Mouse (Mus musculus): ENCODE data around the gene Txndc17.
"Not testable (repeated sequence)": the region's sequence is repeated elsewhere in the genome, so short reads cannot be mapped to it uniquely, and the experiment has no call there.

The Txndc17 gene

DNA sequence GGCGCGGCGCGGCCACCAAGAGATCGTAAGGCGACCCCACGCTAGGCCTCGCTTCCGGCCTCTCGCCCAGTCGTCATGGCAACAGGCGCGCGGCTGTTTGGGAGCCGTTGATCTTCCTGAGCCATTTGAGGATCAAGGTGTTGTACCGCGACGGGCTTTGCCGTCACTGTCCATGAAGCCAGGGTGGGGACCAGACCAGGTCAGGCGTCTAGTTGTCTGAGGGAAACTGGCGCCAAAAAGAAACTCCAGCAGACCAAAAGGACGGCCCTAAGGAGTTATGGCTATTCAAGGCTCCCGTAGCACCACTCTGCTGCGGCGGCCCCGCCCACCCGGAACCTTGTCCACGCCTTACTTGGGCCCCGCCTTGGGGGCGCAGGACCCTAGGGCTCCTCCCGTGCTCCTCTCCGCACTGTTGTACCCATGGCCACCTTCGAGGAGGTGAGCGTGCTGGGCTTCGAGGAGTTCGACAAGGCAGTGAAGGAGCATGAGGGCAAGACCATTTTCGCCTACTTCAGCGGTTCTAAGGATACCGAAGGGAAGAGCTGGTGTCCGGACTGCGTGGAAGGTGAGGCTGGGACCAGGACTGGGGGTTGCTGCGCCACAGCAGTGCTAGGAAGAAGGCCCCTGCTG is at the start of gene Txndc17, which contains the start of gene 4933427D14Rik:
TSS of gene Txndc17 (plus strand) at position 344 of the 630 bp plus-strand sequence.
TSS of gene 4933427D14Rik (minus strand) at position 256 of the 630 bp plus-strand sequence.
- DNase-seq: peak; percentile 91

DNA sequence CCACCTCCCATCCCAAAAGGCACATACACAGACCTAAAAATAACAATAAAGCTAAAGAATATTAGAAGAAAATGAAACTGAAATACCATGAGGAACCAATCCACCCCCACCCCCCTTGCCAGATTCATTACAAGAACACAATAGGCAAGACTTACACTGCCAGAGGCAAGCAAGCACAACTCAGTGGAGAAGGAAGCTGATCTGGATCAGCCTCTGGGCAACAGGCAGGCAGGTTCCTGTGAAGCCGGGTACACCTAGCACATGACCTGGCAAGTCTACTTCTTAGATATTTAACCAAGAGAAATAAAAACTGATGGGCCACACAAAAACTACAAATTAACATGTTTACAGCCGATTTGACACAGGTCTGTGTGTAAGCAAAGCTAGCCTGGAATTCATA is 44.1 kb upstream of the Txndc17 start:
- no peak for DNase-seq

DNA sequence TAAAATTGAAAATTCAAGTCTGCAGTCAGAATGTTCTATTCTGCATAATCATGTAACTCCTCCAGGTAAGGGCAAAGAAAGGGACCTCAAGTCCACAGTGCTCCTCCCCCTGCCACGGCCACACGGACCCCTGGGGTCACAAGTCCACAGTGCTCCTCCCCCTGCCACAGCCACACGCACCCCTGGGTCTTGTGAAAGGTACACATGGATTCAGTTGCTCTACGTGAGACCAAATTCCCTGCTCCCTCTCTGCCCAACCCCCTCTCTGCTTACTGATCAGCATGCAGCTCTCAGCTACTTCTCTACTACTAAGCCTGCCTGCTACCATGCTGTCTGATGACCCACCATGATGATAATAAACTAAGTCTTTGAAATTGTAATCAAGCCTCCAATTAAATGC is 37.5 kb upstream of the Txndc17 start:
- DNase-seq: no peak

DNA sequence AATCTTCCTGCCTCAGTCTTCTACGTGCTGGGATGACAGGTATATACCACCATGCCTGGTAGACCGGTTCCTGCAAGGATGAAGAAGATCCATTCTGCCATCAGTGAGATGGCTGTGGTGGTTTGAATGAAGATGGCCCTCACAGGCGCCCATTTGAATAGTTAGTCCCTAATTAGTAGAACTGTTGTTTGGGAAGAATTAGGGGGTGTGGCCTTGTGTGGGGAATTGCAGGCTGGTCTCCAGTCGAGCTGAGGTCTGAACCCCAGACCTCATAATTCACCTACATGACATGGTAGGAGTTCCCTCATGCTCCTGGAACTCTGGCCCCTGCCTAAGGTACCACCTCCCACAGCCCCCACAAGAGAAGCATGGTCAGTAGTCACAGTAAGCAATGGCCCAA is 35.4 kb upstream of the Txndc17 start:
- not testable (repeated sequence) for DNase-seq

DNA sequence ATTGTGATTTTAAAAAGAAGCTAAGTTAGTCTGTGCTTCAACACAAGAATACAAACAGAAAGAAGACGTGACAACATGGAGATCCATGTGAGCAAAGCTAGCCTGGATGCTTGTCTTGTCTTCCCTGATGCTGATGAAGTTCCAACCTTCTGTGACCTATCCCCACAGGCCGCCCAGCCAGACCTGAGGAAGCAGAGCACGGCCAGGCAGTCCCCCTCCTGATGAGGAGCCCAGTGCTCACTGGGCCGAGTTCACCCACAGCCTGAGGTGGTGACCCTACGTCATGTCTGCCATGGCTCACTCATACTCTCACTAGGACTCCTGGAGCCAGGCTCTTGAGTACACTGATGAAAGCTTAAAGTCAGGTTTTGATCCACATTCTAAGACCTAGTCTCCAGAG is 33.8 kb upstream of the Txndc17 start:
- DNase-seq: no peak

DNA sequence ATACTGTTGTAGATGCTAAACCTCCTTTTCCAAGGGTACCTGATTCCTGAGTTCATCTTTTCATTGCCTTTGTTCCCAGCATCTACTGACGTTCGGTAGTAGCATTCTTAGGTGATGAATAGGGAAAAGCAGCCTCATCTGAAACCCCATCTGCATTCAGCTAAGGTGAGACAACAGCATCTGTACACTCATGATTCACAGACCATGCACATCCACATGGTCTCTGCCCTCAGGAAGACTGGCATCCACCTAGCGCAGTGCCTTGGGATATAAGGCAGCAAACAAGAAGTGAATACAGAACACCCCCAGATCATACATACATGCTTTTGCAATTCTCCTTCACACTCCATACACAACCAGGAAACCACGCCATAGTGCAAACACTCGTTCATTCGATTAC is 32.6 kb upstream of the Txndc17 start:
- no peak for DNase-seq

DNA sequence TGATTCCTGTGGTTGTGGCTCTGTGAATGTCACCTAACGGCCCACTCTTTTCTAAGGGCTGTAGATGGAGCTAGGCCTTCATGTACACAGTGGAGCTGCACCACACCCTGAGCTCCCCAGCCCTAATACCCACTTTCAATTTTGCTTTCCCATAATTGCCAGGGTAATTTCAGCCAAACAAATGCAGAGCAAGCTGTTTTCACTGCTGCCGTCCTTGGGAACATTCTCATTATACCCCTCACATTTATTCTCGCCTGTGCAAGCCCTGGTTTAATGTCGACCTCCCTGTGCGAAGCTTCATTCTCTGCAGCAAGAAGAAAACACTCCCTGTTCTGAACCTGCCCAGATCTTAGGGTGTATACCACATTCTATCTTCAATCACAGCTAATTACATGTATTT is 31.4 kb upstream of the Txndc17 start:
- no peak for DNase-seq

DNA sequence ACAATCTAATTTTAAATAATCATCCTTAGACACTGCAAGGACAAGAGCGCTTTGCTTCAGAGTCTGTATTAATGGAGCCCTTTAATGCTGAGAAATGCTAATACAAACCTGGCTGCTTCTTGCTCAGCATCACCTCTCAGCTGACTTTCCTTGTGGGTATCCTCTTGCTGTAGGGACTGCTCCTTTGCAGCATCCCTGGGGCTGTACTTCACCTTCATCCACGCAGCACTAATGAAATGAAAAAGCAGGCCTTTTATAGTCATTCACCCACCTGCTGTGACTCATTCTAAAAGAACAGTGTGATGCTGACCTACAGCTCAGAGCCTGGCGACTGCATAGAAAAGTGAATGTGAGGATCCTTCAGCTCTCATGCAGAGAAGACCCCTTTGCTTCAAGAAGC is 30.8 kb upstream of the Txndc17 start:
- no peak for DNase-seq

DNA sequence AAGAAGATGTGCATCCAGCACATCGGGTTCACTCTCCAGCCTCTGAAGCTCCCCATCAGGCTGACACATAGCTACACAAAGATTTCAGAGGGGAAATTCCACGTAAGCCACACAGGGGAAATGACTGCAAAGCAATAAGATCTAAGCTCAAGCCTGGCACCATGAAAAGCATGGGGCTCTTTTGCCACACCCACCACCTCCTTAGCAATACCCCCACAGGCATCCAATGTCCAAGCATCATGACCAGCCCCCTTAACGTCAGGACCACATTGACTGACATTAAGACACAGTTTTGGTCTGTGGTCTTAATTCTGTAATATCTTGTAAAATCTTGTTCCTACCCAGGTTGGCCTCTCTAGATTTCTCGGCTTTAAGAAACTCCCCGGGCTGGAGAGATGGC is 26.8 kb upstream of the Txndc17 start:
- DNase-seq: no peak

DNA sequence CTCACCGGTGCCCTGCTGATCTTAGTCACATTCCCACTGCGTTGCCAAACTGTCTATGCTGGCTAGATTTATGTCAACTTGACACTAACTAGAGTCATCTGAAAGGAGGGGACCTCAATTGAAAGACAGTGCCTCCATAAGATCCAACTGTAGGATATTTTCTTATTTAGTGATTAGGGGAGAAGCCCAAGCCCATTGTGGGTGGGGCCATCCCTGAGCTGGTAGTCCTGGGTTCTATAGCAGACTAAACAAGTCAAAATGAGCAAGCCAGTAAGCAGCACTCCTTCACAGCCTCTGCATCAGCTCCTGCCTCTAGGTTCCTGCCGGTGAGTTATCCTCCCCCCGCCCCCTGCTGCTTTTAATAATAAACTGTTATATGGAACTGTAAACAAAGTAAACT is 26.2 kb upstream of the Txndc17 start:
- DNase-seq: no peak

DNA sequence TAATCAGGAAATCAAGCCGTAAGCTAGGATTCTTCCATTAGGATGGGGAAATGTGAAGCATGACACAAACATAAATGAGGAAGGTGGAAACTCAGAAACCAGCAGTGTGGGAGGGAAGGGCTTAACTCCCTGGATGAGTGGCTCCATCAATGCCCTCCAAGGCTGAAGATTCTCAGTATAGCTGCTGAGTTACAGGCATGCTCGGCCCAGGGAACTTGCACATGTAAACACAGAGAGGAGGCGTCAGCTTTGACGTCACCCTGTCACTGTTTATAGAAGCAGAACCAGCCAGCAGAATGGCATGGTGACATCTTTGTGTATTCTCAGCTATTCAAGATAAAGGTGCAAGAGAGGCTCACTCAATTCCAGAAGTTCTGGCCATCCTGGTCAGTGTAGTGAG is 23.1 kb upstream of the Txndc17 start:
- DNase-seq: no peak

DNA sequence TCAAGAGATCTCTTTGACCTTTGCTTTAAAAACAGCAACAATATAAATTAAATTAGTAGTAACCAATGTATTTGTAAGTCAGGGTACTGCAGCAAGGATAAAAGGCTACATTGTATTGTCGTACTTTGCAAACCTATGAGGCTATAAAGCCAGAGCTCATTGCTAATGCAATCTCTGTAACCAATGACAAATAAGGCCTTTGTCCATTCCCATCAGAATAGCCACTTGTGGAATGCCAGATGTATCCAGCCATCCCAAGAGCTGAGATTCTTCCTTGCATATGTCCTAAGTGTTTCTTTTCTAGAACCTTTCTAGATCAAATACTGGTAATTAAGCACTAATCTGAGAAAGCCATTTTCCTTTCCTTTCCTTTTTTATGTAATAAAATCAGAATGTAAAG is 16.5 kb upstream of the Txndc17 start:
- no peak for DNase-seq

DNA sequence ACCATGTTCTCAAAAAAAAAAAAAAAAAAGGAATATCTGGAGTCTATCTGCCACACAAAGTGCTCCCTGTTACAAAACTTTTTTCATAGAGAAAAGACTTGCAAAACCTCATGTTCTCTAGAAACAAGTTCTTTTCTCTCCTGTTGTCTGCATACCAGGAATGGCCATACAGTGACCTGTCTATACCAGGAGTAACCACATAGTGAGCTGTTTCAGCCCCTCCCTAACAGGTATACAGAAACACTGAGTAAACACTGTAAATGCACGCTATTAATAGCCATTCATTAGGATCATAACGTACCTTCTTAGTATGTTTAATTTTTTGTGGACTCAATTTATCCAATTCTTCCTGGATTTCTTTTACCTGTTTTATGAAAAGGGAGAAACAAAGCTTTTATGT is 13.1 kb upstream of the Txndc17 start:
- DNase-seq: no peak

DNA sequence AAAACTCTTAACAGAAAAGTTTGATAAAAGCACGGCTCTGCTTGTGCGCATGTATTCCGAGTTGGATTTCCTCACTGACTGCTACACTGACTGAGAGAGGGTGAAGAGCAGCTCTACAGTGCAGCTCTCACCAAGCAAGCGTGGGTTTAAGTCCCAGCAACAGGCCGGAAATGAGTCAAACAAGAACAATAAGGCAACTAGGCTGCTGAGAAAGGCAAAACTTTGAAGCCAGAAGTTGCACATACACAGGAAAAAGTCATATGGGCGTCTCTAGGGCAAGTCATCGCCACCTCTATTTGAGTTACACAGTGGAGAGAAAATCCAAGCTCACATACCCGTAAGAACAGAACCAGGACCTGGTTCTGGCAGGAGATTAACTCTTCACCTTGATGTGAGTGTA is 10.8 kb upstream of the Txndc17 start:
- no peak for DNase-seq

DNA sequence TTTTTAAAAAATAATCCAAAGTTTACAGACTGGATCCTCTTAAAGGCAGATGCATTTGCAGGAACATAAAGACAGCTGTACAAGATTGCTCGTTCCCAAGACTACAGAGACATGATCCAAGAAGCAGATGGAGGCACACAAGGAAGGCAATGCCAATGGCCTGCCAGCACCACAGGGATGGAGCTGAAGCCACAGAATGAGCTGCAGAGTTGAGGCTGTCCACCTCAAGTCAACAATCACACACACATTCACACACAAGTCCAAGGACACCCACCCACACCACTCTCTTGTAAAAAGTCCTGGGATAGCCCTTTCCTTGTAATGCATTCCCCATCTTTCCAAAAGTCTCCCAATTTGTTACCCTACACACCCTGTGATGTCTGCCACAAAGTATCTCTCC is 3.9 kb upstream of the Txndc17 start:
- no peak for DNase-seq

DNA sequence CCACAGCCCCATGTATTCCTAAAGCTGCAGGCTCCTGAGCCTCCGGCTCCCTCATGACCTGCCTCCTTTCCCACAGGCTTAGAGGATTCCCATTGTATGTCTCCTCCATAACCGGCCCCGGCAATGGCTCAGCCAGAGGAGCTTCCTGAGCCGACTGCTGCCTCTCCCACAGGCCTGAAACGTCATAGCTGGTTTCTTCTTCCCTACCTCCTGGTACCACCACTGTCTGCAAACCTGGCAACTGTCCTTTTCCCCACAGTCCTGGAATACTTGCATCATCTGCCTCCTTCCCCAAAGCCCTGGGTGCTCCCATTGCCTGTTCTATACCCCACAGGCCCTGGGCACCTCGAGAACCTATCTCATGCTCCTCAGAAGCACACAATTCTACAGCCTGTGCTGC is 2.1 kb upstream of the Txndc17 start:
- no peak for DNase-seq

DNA sequence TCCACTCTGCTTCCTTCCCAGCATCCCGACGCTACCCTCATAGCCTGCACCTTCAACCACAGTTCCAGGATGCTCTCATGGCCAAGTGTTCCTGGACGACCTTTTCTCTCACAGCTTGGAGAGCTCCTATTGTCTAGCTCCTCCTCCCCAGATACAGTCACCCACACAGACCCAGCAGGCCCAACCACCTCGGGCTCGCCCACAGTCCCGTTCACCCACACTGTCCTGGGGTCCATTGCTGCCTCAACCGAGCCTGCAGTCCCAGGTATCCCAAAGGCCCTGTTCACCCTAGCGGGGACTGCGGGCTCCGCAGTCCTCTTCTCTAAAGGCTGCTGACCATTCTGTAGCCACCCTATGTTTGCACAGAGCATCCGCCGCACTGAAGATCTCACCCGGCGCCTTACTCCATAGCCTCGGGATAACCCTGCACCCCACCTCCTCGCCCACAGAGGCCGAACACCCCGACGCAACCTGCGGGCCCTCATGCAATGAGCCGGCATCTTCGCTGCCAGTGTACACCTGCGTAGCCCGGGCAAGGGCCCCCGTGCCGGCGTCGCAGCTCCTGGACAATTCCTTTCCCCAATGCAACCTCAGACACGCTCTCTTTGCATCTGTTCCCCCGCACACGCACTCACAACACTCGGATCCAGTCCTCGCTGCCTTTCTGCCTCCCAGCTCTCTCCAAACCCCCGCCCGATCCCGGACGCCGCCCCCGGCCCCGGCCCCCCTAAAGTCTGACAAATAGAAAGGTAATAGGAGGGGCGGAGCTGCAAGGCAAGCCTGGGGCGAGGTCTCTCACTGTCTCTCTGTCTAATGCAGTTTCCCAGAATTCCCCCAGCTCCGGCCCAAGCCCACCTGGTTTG is 775 bp upstream of the Txndc17 start, which contains the start of gene Gm43951:
TSS of gene Gm43951 (minus strand) at position 500 of the 863 bp plus-strand sequence.
- no peak for DNase-seq

DNA sequence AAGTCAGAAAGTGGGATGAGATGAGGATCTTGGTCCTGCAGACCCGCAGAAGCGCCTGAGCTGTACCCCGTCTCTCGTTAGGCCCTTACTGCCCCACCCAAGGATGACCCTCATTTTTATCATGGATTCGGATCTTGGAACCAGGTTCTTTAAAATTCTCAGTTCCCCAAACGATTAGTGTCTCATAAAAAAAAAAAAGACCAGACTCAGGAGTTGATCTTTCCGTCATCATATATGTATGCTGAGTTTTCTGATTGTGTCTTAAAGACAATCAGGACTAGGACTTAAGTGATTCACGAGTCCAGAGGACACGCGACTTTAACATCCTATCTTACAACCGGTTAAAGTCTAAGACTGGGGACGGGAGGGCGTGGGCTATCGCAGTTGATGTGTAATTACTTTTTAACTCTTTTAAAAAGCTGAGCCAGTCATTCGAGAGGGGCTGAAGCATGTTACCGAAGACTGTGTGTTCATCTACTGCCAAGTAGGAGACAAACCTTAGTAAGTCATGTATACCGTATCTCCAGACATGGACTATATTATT is 559 bp downstream of the Txndc17 start:
- DNase-seq: peak; percentile 53

DNA sequence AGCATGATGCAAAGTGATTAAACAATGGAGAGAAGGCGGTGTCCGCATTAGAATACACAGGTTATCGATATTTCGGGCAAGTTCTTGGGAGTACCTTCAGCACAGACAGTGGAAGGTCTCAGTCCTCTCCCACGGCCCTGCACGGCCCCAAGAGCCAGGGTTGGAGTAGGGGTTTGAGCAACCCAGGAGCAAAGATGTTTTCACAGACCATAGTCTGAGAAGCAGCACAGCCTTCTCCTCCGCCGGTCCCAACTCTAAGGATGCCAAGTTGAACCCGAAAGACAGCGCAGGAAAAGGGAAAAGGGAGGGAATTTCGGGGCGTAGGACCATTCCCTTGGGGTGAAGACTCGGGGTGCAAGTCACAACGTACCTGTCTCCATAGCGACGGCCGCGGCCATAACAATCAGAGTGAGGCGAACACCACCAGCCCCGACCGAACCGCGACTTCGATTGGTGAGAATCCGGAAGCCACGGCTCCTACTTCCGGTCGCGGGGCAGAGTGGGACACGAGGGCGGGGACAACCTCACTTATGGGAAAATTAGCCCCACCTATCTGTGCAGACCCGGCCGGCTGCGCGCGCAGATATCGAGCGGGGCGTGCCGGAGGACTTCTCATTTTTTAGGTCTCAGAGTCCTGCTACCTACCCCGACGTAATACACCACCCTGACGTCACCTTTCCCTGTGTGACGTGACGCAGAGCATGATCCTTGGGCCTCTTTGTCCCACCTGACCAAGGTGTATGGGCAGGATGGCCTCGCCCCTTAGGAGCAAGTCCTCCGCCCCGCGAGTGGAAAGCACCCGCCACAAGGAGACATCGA is 7.5 kb downstream of the Txndc17 start:
- DNase-seq: peak; percentile 96

DNA sequence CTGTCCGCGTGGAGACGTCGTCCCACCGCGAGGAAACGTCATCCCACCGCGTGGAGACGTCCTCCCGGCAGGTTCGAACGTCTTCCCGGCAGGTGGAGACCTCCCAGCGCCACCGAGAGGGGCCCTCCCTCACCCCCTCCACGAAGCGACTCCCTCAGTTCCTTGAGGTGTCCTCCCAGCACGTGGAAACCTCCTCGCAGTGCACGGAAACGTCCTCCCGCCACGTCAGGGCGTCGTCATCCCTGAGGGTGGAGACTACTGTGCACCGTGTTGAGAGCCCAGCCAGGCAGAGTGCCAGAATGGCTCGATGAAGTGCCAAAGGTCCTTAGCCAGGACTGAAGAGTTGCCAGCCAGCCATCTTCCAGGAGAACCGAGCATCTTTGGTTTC is 8.1 kb downstream of the Txndc17 start, which contains the start of gene Med31:
TSS of gene Med31 (minus strand) at position 183 of the 388 bp plus-strand sequence.
- peak; percentile 89 for DNase-seq

DNA sequence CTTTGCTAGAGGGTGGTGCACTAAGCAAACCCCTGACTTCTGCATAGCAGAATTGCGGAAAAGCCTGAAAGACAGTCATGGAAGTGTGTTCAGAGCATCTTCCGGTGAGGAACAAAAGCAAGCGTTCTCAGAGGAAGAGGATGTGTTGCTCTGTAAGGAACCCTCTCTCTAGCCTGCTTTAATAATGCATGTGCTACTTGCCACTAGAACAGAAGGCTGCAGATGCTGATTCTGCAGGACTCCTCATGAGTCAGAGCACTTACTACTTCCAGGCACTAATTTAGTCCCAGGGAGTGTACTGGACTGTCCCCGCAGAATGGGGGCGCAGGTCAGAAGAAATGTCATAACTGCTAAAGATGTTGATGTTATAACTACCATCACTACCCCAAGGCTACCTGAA is 9.8 kb downstream of the Txndc17 start:
- DNase-seq: no peak

DNA sequence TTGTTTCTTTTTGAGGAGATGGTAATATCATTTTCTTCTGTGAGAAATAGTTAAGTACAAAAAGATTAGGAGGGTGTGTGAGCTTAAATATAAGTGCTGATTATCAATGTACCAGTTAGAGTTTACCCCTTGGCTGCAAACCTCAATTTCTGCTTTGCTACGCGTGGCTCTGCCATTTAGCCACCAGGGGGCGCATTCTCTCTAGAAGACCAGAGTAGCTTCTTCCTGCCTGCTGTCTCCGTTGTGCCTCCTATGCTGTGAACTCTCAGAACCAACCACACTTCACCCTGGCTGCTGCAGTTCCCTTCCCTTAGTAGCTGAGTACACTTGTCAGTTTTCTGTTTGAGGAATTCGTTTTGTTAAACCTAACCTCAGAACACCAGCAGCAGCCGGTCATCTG is 13.9 kb downstream of the Txndc17 start:
- peak; percentile 39 for DNase-seq

DNA sequence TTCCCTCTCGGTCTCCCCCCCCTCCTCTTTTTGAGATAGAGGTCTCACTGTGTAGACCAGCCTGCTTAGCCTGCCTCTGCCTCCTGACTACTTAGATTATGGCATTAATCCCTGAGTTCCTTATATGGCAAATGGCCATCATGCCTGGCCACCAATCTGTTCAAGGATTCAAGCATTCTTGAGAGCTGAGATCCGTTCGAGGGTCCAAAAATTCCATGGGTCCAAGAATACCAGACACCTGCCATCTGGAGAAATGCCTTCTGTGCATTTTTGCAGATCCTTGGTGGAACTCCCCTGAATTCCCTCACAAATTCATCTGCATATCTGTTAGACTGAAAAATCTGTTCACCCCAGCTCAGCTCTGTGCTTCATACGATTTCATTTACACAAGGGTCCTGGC is 16.1 kb downstream of the Txndc17 start:
- DNase-seq: no peak

All from kidney, adult 11 months (tissue).